Mouse (Mus musculus) spleen, adult 2 months (tissue): ENCODE measurements around the gene Foxl1. TPM values are rescaled to one million over a fixed set of nuclear protein-coding genes. Genes with fewer than 3 reads are reported as not detected.

Experiments used
- DNase-seq, 2 experiments: peaks; one replicate each; pipeline versions ENCODE4 v3.0.0 to v3.0.0-alpha.2; 2012 to 2021; ENCODE audit warnings: low spot score in 2 of 2, low read depth in 1 of 2
- H3K27ac ChIP-seq: fragments of 200-500 bp; 2 replicates; pipeline ENCODE4 v1.5.1; 2012; ENCODE audit warnings: low read length, inconsistent platforms; ENCODE audit not compliant: insufficient read depth
- H3K27me3 ChIP-seq: fragments of 200-500 bp; 2 replicates; pipeline ENCODE4 v1.6.1; 2012; ENCODE audit warnings: mild to moderate bottlenecking, moderate library complexity, low read length, inconsistent platforms; ENCODE audit not compliant: control insufficient read depth, insufficient read depth
- H3K36me3 ChIP-seq: fragments of 200-500 bp; 2 replicates; pipeline ENCODE4 v1.6.1; 2012; ENCODE audit warnings: mild to moderate bottlenecking, low read length, inconsistent platforms; ENCODE audit not compliant: control insufficient read depth, insufficient read depth
- H3K4me1 ChIP-seq: fragments of 200-500 bp; 2 replicates; pipeline ENCODE4 v1.6.1; 2011; ENCODE audit warnings: inconsistent platforms; ENCODE audit not compliant: control insufficient read depth, insufficient read depth, insufficient read length
- H3K4me3 ChIP-seq: fragments of 200-500 bp; 2 replicates; pipeline ENCODE4 v1.5.1; 2011; ENCODE audit warnings: mild to moderate bottlenecking, inconsistent platforms; ENCODE audit not compliant: insufficient read depth, insufficient read length; ENCODE audit errors: extremely low read depth
- CTCF ChIP-seq: fragments of 200-500 bp; IDR thresholded peaks from 2 replicates; pipeline ENCODE4 v1.5.1; 2011; ENCODE audit warnings: mild to moderate bottlenecking, inconsistent platforms; ENCODE audit not compliant: insufficient read depth, insufficient read length, insufficient replicate concordance; ENCODE audit errors: extremely low read depth
- POLR2A ChIP-seq: fragments of 200-500 bp; IDR thresholded peaks from 2 replicates; pipeline ENCODE4 v1.6.1; 2011; ENCODE audit warnings: low read depth, low read length, inconsistent platforms
- WGBS: fragments of 180-500 bp; shearing (Covaris S2); methylation state at CpG from one replicate; pipeline ENCODE4 v1.1.7; 2018; 5-methylcytosine and 5-hydroxymethylcytosine counted together
- polyA plus RNA-seq: library from polyadenylated mRNA; depleted of rRNA; stranded (reverse); fragments of >200 nt; gene quantifications from 2 replicates; pipeline ENCODE4 v1.2.3, GENCODE M21; 2012

Foxl1 gene
- polyA plus RNA-seq, 1 experiment, result not detected

DNA sequence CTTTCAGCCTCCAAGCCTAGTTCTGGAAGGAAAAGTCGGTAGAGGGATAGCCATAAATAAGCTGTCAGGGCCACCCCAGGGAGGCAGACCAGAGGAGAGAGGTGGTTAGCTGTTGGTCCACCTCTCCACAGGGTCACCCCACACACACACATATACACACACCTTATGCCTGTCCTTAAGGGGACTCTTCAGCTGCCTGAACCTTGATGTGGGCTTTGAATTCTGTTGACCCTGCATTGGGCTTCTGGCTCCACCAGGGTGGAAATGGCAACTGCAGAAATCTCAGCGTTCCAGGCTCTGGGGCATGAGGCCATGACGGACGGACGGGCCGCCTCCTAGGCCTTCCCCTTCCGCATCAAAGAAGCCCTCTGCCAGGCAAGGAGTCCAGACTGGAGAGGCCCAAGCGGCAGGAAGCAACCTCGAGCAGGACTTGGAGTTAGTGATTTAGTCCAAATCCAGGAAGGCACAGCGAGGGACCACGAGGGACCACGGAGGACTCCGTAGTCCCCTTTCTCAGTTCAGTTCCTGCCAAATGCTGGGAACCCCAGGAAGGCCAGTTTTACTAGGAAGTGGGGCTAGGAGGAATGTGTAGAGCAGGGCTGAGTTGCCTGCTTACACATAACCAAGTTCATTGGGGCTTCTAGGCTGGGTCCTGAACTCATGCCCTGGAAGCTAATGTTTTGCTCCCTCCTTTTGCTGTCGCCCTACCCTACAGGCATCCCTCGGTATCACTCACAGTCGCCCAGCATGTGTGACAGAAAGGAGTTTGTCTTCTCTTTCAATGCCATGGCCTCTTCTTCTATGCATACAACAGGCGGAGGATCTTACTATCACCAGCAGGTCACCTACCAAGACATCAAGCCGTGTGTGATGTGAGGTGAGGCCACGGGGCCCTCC, 41.5 kb upstream of the Foxl1 start:
- no peaks in the 10 kb centered on the region for H3K36me3 ChIP-seq
- peaks cover 51% of the 10 kb centered on the region for H3K27me3 ChIP-seq
- peaks cover 4% of the 10 kb centered on the region; the same call in 1 of the 2 replicates for H3K4me1 ChIP-seq
- H3K27ac ChIP-seq, result no peak overlapping the region
- no peak for DNase-seq
- 67% methylated on average over 19 of the region's 19 CpGs for WGBS
- no peak overlapping the region for H3K4me3 ChIP-seq
- TF ChIP-seq CTCF (no peak), POLR2A (no peak)

DNA sequence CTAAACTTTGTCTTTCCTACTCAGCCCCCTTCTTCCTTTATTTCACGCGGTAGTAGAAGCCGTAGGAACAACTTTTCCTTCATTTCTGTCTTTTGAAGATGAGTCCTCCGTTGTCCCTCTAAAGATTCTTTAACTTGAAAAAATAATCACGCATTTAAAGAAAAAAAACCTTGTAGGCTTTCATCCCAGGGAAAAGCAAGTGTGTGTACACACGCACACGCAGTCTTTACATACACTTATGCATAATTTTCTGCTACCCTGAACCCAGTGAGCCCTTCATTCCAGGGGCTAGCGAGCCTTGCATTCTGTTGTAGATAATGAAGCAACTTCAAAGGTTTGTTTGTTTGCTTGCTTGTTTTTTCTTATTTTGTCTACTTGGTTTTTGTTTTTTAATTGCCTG, 39.5 kb upstream of the Foxl1 start:
- WGBS, result 33% methylated on average over 8 of the region's 8 CpGs
- Histone ChIP-seq H3K27me3 (peaks cover 50% of the 10 kb centered on the region), H3K4me3 (no peak overlapping the region), H3K4me1 (peaks cover 4% of the 10 kb centered on the region; the same call in 1 of the 2 replicates), H3K27ac (no peak overlapping the region), H3K36me3 (no peaks in the 10 kb centered on the region)
- TF ChIP-seq POLR2A, result no peak
- TF ChIP-seq CTCF, result no peak
- no peak for DNase-seq

- TF ChIP-seq POLR2A (no peak), CTCF (no peak)
- 23% methylated on average over 40 of the region's 40 CpGs for WGBS
- H3K36me3 ChIP-seq, result no peaks in the 10 kb centered on the region
- H3K4me3 ChIP-seq, result no peak overlapping the region
- H3K4me1 ChIP-seq, result peaks cover 4% of the 10 kb centered on the region; the same call in 1 of the 2 replicates
- DNase-seq, result no peak
- no peak overlapping the region for H3K27ac ChIP-seq
- peaks cover 43% of the 10 kb centered on the region for H3K27me3 ChIP-seq
Measured at GRCm38 (mm10) chr8:121088871-121089630, 38.7 kb upstream of the Foxl1 start.

- H3K4me3 ChIP-seq, result no peak overlapping the region
Measured at GRCm38 (mm10) chr8:121089631-121090380, 37.9 kb upstream of the Foxl1 start.

GRCm38 (mm10) chr8:121090716-121091115, 37.0 kb upstream of the Foxl1 start:
- 17% methylated on average over 1 of the region's 1 CpGs for WGBS
- no peaks in the 10 kb centered on the region for H3K36me3 ChIP-seq
- H3K27ac ChIP-seq, result no peak overlapping the region
- peaks cover 33% of the 10 kb centered on the region for H3K27me3 ChIP-seq
- no peak for DNase-seq
- TF ChIP-seq CTCF (no peak), POLR2A (no peak)
- H3K4me3 ChIP-seq, result no peak overlapping the region
- H3K4me1 ChIP-seq, result no peaks in the 10 kb centered on the region

More at GRCm38 (mm10) chr8:121089631-121090380, 37.9 kb upstream of the Foxl1 start:
- Histone ChIP-seq H3K36me3 (no peaks in the 10 kb centered on the region), H3K4me1 (peaks cover 1% of the 10 kb centered on the region; the same call in 1 of the 2 replicates), H3K27me3 (peaks cover 37% of the 10 kb centered on the region), H3K27ac (no peak overlapping the region)
- no peak for DNase-seq
- TF ChIP-seq CTCF, result no peak
- TF ChIP-seq POLR2A, result no peak
- WGBS, result 20% methylated on average over 32 of the region's 32 CpGs

DNA sequence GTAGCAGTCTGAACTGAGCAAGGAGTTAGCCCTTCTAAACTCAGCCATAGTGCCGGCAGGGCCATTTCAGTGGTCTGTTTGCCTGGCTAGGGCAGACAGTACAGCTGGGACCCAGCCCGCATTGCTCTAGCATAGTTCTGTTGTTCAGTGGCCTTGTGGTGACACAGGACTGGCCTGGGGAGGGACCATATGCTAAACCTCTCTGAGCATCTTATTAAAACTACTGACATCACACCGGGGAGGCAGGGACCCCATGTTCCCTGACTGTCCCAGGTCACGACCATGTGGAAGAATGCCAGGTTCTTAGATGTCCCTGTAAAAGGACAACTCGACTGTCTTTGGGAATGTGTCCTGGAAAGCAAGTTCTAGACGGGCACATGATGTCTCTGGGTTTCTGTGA, 35.6 kb upstream of the Foxl1 start:
- Histone ChIP-seq H3K27me3 (peaks cover 27% of the 10 kb centered on the region), H3K27ac (no peak overlapping the region), H3K4me3 (no peak overlapping the region), H3K36me3 (no peaks in the 10 kb centered on the region), H3K4me1 (no peaks in the 10 kb centered on the region)
- TF ChIP-seq CTCF, result no peak
- no peak for TF ChIP-seq POLR2A
- WGBS, result 23% methylated on average over 6 of the region's 6 CpGs
- no peak for DNase-seq
